Mouse (Mus musculus): ENCODE measurements around the gene Arhgef3. TPM values are rescaled to one million over a fixed set of nuclear protein-coding genes. Genes with fewer than 3 reads are reported as not detected.

The Arhgef3 gene
- polyA plus RNA-seq, 1 experiment from 2014 or later = 8.6 TPM

DNA sequence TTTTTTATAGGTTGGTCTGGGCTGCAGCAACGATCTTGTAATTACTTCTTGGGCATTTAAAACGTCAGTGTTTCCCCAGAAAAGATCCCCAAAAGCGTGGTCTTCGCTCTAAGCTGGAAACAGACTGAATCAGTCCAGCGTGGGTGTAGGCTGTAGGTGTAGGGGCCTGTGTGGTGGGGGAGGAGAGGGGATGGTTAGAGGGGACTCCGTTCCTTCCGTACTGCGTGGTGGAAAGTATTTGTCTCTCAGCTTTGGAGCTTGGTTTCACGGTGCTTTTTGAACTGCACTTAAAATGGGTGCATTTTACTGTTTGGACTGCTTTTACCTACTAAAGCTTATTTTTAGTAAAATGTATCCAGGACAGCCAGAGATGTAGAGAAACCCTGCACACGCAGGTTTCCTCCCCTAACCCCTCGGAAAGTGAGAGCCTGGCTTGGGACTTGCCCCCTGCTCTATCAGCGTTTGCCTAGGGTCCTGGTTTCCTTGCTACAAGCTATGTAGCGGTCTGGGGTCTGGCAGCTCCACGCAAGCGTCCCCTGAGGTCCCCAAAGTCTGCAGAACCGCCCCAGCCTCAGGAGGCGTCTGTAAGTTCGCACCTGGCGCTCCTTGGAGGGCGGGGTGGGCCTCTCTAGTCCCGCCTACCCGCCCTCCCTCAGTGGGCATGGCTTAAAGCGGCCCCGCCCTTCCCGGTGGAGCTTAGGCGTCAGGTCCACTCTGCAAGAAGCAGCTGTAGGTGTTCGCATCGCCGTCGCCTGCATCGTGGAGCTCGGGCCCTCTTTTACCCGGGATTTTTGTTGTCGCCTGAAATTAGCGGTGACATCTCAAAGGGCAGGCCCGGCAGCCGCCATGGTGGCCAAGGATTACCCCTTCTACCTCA, 220.9 kb downstream of the Arhgef3 start:
- peak; percentile 93 for DNase-seq (ENCODE audit: low spot score)
- no peaks in the 10 kb centered on the region for H3K36me3 ChIP-seq
- WGBS = 3% methylated on average over 37 of the region's 37 CpGs
- peaks cover 20% of the 10 kb centered on the region for H3K4me1 ChIP-seq
- peaks cover 21% of the 10 kb centered on the region for H3K27me3 ChIP-seq (ENCODE audit: insufficient read depth, poor library complexity, severe bottlenecking)
- peak overlapping the region; percentile 72 for H3K4me3 ChIP-seq
- H3K9me3 ChIP-seq = no peaks in the 10 kb centered on the region
- H3K27ac ChIP-seq = peak overlapping the region; percentile 75; the same call in 1 of the 2 replicates

DNA sequence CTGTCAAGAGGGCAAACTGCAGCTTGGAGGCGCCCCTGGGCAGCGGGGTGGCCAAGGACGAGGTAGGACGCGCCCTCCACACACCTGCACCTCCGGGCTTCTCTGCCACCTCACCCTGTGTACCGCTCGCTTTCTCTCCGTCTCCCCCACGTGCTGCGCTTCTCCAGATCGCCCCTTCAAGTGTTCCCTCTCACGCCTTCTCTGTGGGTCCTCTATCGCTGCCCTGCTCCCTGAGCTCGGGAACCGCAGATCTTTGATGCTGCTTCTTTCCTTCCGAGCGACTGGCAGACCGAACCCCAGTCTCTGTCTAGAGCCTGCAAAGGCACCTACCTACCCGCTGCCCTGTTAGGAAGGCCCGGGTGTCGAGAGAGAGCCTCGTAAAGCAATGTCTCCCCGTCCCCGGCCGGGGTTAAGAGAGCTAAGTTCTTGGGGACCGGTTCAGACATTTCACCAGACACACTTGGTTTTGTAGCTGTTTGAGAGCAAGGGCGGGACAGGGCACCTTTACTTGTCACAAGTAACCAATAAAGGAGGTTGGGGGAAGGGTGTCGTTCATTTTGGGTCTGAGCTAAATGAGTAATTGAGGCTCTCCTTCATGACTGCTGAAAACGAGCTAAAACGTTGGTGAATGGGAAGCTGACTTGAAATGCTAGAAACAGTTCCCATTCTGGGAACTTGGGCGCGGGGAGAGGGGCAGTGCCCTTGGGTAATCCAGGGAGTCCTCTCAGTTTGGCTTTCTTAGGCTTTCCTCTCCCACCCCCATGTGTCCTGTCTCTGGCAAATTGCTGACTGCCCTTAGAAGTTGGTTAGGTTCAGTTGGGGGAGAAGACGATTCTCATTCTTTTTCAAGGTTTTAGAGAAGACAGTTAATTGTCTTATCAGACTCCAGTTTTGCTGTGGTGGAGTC, 221.8 kb downstream of the Arhgef3 start:
- peak overlapping the region; percentile 75 for H3K27ac ChIP-seq

DNA sequence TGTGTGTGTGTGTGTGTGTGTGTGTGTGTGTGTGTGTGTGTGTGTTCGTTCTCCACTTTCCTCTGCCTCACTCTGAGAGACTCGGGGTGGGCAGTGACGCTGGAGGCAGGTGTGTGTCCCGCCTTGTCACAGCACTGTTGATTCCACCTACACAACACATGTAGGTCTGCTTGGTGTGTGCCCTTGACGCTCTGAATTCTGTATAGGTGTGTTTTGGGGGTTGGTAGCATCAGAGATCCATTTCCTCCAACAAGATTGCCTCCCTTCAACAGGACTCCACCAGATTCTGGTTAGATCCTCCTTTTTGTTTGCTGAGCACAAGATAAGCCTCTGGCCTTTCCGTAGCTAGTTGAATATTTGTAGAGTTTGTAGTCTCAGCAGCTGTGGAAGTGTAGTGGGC, 222.5 kb downstream of the Arhgef3 start:
- peak overlapping the region; percentile 72; the same call in 1 of the 2 replicates for H3K4me3 ChIP-seq
- WGBS = 53% methylated on average over 6 of the region's 6 CpGs
- no peak overlapping the region for H3K27ac ChIP-seq

More for the DNA sequence above, 221.8 kb downstream of the Arhgef3 start:
- Histone ChIP-seq H3K36me3 (no peaks in the 10 kb centered on the region), H3K27me3 (ENCODE audit: insufficient read depth, poor library complexity, severe bottlenecking) (peaks cover 21% of the 10 kb centered on the region), H3K9me3 (no peaks in the 10 kb centered on the region), H3K4me1 (peaks cover 29% of the 10 kb centered on the region), H3K4me3 (peak overlapping the region; percentile 72)
- WGBS = 3% methylated on average over 34 of the region's 34 CpGs
- no peak for DNase-seq (ENCODE audit: low spot score)

DNA sequence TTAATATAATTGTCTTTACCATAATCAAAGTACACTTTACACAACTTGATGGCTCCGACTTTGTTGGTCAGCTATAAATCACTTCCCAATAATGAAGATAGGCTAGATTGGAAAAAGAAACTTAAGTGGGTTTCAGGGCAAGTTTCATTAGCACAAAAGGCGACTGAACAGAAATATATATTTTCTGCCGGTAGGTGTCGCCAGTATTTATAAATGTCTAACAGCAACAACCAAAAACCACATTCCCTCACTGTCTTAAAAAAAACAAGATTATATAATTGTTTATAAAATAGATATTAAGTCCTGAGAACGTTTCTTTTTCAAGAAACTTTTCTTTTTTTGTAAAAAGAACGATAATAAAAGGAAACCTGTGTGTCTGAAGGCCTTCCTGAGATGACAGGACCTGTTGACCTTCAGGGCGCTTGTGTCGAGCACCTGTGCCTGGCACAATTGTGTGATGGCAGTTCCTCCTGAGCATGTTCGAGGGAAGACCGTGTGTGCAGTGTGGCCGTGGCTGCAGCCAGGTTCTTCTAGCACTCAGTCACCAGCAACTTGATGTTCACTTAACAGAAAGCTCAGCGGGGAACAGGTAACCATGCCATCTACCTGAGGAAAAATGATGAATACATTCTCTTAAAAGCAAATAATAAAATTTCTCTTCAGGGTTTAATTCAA, 223.5 kb downstream of the Arhgef3 start:
- no peak for DNase-seq (ENCODE audit: low spot score)
- H3K27ac ChIP-seq = no peak overlapping the region
- peaks cover 33% of the 10 kb centered on the region for H3K4me1 ChIP-seq
- peaks cover 21% of the 10 kb centered on the region for H3K27me3 ChIP-seq (ENCODE audit: insufficient read depth, poor library complexity, severe bottlenecking)
- H3K4me3 ChIP-seq = no peak overlapping the region
- H3K9me3 ChIP-seq = no peaks in the 10 kb centered on the region
- H3K36me3 ChIP-seq = no peaks in the 10 kb centered on the region
- WGBS = 31% methylated on average over 12 of the region's 12 CpGs

More for the DNA sequence above, 222.5 kb downstream of the Arhgef3 start:
- Histone ChIP-seq H3K9me3 (no peaks in the 10 kb centered on the region), H3K36me3 (no peaks in the 10 kb centered on the region), H3K4me1 (peaks cover 33% of the 10 kb centered on the region), H3K27me3 (ENCODE audit: insufficient read depth, poor library complexity, severe bottlenecking) (peaks cover 21% of the 10 kb centered on the region)
- no peak for DNase-seq (ENCODE audit: low spot score)

DNA sequence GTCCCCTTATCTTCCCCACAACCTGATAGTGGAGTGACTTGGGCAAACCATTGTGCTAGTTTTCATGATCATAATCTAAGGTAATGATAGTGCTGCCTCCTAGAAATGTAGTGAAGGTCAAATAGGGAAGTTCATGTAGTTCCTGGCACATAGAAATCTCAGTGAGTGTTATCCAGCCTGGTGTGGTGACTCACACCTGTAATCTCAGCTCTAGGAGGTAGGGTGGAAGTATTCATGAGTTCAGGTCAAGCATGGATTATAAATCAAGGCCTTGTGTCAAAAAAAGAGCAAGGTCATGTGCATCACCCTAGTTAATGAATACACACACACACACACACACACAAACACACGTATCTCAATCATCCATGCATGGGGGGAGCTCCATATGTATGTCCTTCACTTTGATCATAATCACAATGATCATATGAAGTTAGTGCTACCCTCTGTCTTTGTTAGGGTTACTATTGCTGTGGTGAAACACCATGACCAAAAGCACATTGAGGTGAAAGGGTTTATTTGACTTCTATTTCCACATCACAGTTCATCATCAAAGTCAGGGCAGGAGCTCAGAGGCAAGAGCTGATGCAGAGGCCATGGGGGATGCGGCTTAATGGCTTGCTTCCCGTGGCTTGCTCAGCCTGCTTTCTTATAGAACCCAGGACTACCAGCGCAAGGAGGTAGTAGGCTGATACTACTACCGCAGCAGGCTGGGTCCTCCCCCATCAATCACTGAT, 226.2 kb downstream of the Arhgef3 start:
- WGBS = 58% methylated on average over 5 of the region's 5 CpGs
- Histone ChIP-seq H3K4me3 (no peak overlapping the region), H3K27ac (0 out of 2 replicates have a peak overlapping the region, but pooled peaks have one; percentile 60), H3K36me3 (no peaks in the 10 kb centered on the region), H3K4me1 (peaks cover 36% of the 10 kb centered on the region), H3K27me3 (ENCODE audit: insufficient read depth, poor library complexity, severe bottlenecking) (peaks cover 11% of the 10 kb centered on the region), H3K9me3 (no peaks in the 10 kb centered on the region)
- no peak for DNase-seq (ENCODE audit: low spot score)

DNA sequence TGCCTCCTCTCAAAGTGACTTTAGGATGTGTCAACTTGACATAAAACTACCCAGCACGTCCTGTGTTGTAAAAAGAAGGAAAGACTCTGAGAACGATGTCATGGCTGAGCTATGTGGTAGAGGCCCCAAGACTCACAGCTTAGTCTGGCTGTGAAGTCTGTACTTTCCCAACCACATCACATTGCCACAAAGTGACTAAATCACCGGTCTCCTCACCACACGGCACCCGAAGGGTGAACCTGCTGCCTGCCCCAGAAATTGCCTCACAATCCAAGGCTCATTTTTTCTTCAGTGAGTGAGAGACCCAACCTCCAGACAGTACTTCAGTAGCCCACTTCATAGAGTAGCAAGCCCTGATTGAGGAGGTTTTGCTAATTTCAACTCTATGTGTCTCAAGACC, 226.8 kb downstream of the Arhgef3 start:
- Histone ChIP-seq H3K4me3 (no peak overlapping the region), H3K27me3 (ENCODE audit: insufficient read depth, poor library complexity, severe bottlenecking) (peaks cover 11% of the 10 kb centered on the region), H3K9me3 (no peaks in the 10 kb centered on the region), H3K27ac (peak overlapping the region; percentile 60; the same call in 1 of the 2 replicates), H3K4me1 (peaks cover 30% of the 10 kb centered on the region), H3K36me3 (no peaks in the 10 kb centered on the region)
- no peak for DNase-seq (ENCODE audit: low spot score)
- WGBS = 52% methylated on average over 5 of the region's 5 CpGs

DNA sequence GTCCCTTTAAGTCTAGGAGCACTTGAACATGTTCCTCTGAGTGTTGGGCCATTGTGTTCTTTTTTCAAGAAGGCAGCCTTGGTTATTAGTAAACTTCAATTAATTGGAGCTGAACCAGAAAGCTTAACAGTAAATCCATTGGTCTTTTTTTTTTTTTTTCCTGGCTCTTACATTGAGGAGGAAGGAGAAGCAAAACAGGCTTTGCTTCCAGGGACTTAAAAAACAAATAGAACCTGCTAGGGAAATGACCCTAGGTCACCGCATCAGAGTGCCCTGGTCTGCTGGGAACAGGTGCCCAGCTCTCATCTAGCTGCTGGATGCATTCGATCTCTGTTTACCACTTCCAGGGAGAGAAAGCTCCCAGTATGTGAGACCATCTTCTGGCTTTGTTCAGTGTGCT, 227.8 kb downstream of the Arhgef3 start:
- H3K36me3 ChIP-seq = no peaks in the 10 kb centered on the region
- peaks cover 3% of the 10 kb centered on the region for H3K27me3 ChIP-seq (ENCODE audit: insufficient read depth, poor library complexity, severe bottlenecking)
- H3K27ac ChIP-seq = no peak overlapping the region
- H3K4me1 ChIP-seq = peaks cover 23% of the 10 kb centered on the region
- no peaks in the 10 kb centered on the region for H3K9me3 ChIP-seq
- DNase-seq (ENCODE audit: low spot score) = no peak
- no peak overlapping the region for H3K4me3 ChIP-seq
- 85% methylated on average over 2 of the region's 2 CpGs for WGBS

DNA sequence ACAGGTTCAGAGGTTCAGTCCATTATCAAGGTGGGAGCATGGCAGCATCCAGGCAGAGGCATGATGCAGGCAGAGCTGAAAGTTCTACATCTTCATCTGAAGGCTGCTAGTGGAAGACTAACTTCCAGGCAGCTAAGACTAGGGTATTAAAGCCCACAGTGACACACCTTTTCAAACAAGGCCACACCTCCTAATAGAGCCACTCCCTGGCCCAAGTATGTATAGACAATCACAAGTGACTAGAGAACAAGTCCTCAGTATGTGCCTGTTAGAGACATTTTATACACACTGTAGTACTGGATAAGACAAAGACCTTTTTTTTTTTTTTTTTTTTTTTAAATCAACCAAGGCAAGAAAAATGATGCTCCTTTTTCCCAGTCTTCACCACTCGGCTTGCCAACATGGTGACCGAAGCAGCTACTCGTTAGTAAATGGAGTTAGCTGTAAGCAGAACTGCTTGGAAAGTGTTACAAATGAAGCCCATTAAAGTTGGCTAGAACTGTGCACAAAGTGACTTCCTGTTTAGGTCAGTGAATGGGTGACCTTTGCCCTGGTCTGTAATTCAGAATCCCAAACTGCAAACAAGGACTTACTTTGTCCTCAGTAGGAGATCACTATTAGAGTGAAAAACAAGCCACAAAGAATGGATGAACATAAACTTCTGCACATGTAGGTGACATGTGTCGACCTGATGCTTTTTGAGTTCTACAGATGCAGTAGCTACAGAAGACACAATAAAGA, 229.7 kb downstream of the Arhgef3 start:
- Histone ChIP-seq H3K27ac (0 out of 2 replicates have a peak overlapping the region, but pooled peaks have one; percentile 24), H3K36me3 (no peaks in the 10 kb centered on the region), H3K4me1 (peaks cover 32% of the 10 kb centered on the region), H3K9me3 (no peaks in the 10 kb centered on the region), H3K4me3 (no peak overlapping the region), H3K27me3 (ENCODE audit: insufficient read depth, poor library complexity, severe bottlenecking) (no peaks in the 10 kb centered on the region)
- DNase-seq (ENCODE audit: low spot score) = no peak
- WGBS = 87% methylated on average over 4 of the region's 4 CpGs

DNA sequence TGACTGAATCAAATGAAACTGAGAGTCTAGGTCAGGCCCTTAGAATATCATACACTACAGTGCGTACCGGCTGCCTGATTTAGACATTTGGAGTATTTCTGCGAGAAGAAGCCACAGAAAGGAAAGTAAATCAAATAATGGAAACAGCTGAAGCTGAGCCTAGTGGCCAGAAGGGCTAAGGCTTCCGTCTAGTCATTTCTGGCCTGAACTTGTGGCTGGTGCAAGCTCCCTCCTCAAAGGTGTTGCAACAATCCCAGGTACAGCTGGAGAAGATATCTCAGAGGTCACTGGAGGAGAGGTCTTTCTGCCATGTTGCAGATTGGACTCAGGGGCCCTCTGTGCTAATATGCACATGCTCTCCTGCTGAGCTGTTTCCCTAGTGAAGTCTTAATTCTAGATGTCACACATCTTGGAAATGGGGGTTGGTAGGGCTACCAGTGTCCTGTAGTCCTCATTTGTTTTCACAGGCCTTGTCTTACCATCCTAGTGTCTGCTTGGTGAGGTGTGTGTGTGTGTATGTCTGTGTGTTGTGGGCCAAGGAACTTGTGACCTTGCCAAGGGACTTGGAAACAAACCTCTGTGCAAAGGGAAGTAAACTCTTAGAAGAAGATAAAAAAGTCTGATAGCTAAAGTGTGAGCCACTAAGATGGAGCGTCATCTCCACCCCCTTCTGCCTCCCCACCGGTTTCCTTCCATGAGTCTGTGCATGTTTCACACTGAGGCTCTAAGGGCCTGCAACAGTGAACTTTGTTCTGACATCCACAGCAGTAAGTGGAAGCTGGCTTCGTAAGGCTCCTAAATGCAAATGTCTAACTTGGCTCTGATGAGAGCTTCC, 230.6 kb downstream of the Arhgef3 start:
- H3K27ac ChIP-seq = 0 out of 2 replicates have a peak overlapping the region, but pooled peaks have one; percentile 24
- H3K4me3 ChIP-seq = no peak overlapping the region
- peaks cover 40% of the 10 kb centered on the region for H3K4me1 ChIP-seq
- WGBS = 72% methylated on average over 7 of the region's 7 CpGs
- no peak for DNase-seq (ENCODE audit: low spot score)
- no peaks in the 10 kb centered on the region for H3K36me3 ChIP-seq
- no peaks in the 10 kb centered on the region for H3K9me3 ChIP-seq
- no peaks in the 10 kb centered on the region for H3K27me3 ChIP-seq (ENCODE audit: insufficient read depth, poor library complexity, severe bottlenecking)

DNA sequence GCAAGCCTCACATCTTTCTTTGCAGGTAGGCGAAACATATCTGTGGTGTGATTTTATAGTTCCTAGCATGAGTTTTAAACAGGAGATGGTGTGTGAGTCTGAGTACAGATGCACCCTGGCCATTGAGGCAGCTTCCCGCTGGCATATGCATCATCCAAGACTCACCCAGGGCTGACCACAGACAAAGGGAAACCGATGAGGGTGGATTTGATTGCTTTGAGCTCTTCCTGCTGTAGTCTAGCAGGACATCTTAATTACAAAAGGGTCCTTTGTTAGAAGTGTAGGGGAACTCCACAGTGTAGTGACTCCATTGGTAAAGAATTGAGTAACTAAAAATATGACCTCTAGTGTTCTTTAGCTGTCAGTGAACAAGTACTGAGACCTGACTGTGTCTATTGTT, 232.5 kb downstream of the Arhgef3 start:
- Histone ChIP-seq H3K27ac (peak overlapping the region; percentile 53; the same call in 1 of the 2 replicates), H3K9me3 (no peaks in the 10 kb centered on the region), H3K36me3 (no peaks in the 10 kb centered on the region), H3K27me3 (ENCODE audit: insufficient read depth, poor library complexity, severe bottlenecking) (no peaks in the 10 kb centered on the region), H3K4me1 (peaks cover 44% of the 10 kb centered on the region), H3K4me3 (no peak overlapping the region)
- 69% methylated on average over 3 of the region's 3 CpGs for WGBS
- DNase-seq (ENCODE audit: low spot score) = no peak

DNA sequence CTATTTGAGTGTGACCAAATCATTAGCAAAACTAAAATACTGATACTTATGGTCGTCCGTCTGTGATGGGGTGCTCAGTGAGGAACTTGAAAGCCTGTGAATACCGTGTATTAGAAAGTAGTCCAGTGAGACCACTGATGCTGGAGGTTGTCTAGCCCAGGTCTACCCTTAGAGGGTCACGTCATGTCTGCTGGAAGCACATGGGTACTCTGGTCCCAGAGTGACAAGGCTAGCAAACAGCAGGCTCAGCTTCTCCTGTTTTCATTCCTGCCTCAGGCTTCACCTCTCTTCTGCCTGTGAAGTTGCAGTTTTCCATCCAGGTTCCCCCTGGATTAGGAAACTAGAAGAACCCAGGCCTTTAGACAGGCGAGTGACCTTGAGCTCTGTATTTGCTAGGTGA, 233.0 kb downstream of the Arhgef3 start:
- Histone ChIP-seq H3K4me3 (no peak overlapping the region), H3K36me3 (no peaks in the 10 kb centered on the region), H3K9me3 (no peaks in the 10 kb centered on the region), H3K4me1 (peaks cover 47% of the 10 kb centered on the region), H3K27me3 (ENCODE audit: insufficient read depth, poor library complexity, severe bottlenecking) (no peaks in the 10 kb centered on the region), H3K27ac (peak overlapping the region; percentile 53; the same call in 1 of the 2 replicates)
- no peak for DNase-seq (ENCODE audit: low spot score)
- WGBS = 77% methylated on average over 5 of the region's 5 CpGs

Measured in heart, embryonic 10.5 days (tissue).